Mouse (Mus musculus): Measurements from ENCODE around the gene Myh6.

GRCm38 (mm10) chr14:54893651-54894181 lies 73.0 kb downstream of the Myh6 start:
- TF ChIP-seq CTCF (IDR thresholded peaks at IDR 0.05; ENCODE audit: low read depth), result peak; percentile 4; the same call in 1 of the 2 replicates
- peak; percentile 86 for TF ChIP-seq EP300 (IDR thresholded peaks at IDR 0.05; ENCODE audit: low read depth)

Data from heart, postnatal 0 days (tissue).